Mouse (Mus musculus) bone marrow macrophage, adult 2 months (primary cell): ENCODE results near the gene Tmprss3. TPM values are rescaled to one million over a fixed set of nuclear protein-coding genes. Genes with fewer than 3 reads are reported as not detected.

ENCODE experiments used
- H3K27ac ChIP-seq: 2 replicates; pipeline ENCODE4 v1.5.1; 2012; ENCODE audit warnings: low read depth, low read length; ENCODE audit not compliant: insufficient read depth
- H3K4me1 ChIP-seq: 2 replicates; pipeline ENCODE4 v1.6.1; 2012; ENCODE audit warnings: low read length; ENCODE audit not compliant: control insufficient read depth, insufficient read depth
- H3K4me3 ChIP-seq: 2 replicates; pipeline ENCODE4 v1.5.1; 2012; ENCODE audit warnings: mild to moderate bottlenecking, low read length, moderate library complexity; ENCODE audit not compliant: insufficient read depth
- CTCF ChIP-seq: IDR thresholded peaks from 2 replicates; pipeline ENCODE4 v1.5.1; 2012; ENCODE audit warnings: low read depth, mild to moderate bottlenecking, low read length, moderate library complexity
- POLR2A ChIP-seq: IDR thresholded peaks from 2 replicates; pipeline ENCODE4 v1.6.1; 2012; ENCODE audit warnings: mild to moderate bottlenecking, low read depth, low read length, borderline replicate concordance
- polyA plus RNA-seq: library from polyadenylated mRNA; stranded (reverse); fragments of >200 nt; gene quantifications from 2 replicates; pipeline ENCODE4 v1.2.4, GENCODE M21; 2012; ENCODE audit not compliant: missing spikeins, insufficient read depth, insufficient read length

Tmprss3 gene
- polyA plus RNA-seq, 1 experiment: not detected

GRCm38 (mm10) chr17:31196283-31196682 is 2.5 kb downstream of the Tmprss3 start:
- H3K4me3 ChIP-seq: no peak overlapping the region
- TF ChIP-seq POLR2A: no peak
- no peak for TF ChIP-seq CTCF
- H3K4me1 ChIP-seq: no peaks in the 10 kb centered on the region
- no peak overlapping the region for H3K27ac ChIP-seq

- no peak for TF ChIP-seq POLR2A
- TF ChIP-seq CTCF: no peak
- Histone ChIP-seq H3K27ac (no peak overlapping the region), H3K4me1 (no peaks in the 10 kb centered on the region), H3K4me3 (no peak overlapping the region)
Measured at GRCm38 (mm10) chr17:31195207-31195606, 3.6 kb downstream of the Tmprss3 start.

- TF ChIP-seq CTCF (no peak), POLR2A (no peak)
- H3K4me1 ChIP-seq: no peaks in the 10 kb centered on the region
Measured at GRCm38 (mm10) chr17:31193360-31193759, 5.4 kb downstream of the Tmprss3 start.

GRCm38 (mm10) chr17:31192663-31193062 is 6.1 kb downstream of the Tmprss3 start:
- no peak overlapping the region for H3K4me3 ChIP-seq
- H3K27ac ChIP-seq: no peak overlapping the region
- TF ChIP-seq POLR2A (no peak), CTCF (no peak)
- H3K4me1 ChIP-seq: no peaks in the 10 kb centered on the region

More at GRCm38 (mm10) chr17:31193360-31193759, 5.4 kb downstream of the Tmprss3 start:
- no peak overlapping the region for H3K27ac ChIP-seq
- no peak overlapping the region for H3K4me3 ChIP-seq

- Histone ChIP-seq H3K4me3 (no peak overlapping the region), H3K27ac (no peak overlapping the region), H3K4me1 (no peaks in the 10 kb centered on the region)
- no peak for TF ChIP-seq CTCF
- no peak for TF ChIP-seq POLR2A
Measured at GRCm38 (mm10) chr17:31191825-31192224, 7.0 kb downstream of the Tmprss3 start.

GRCm38 (mm10) chr17:31187370-31187769 is 11.4 kb downstream of the Tmprss3 start:
- TF ChIP-seq POLR2A (no peak), CTCF (peak; percentile 71)
- Histone ChIP-seq H3K4me1 (no peaks in the 10 kb centered on the region), H3K27ac (no peak overlapping the region), H3K4me3 (no peak overlapping the region)

GRCm38 (mm10) chr17:31184269-31184990 is 14.3 kb downstream of the Tmprss3 start:
- Histone ChIP-seq H3K4me1 (no peaks in the 10 kb centered on the region), H3K27ac (no peak overlapping the region), H3K4me3 (no peak overlapping the region)
- no peak for TF ChIP-seq POLR2A
- no peak for TF ChIP-seq CTCF

GRCm38 (mm10) chr17:31183180-31183974 is 15.4 kb downstream of the Tmprss3 start:
- Histone ChIP-seq H3K4me3 (no peak overlapping the region), H3K4me1 (no peaks in the 10 kb centered on the region), H3K27ac (no peak overlapping the region)
- TF ChIP-seq POLR2A: no peak

- no peak overlapping the region for H3K27ac ChIP-seq
- no peaks in the 10 kb centered on the region for H3K4me1 ChIP-seq
- no peak overlapping the region for H3K4me3 ChIP-seq
- TF ChIP-seq CTCF: no peak
- no peak for TF ChIP-seq POLR2A
Measured at GRCm38 (mm10) chr17:31181490-31181889, 17.3 kb downstream of the Tmprss3 start.

GRCm38 (mm10) chr17:31176321-31176720 is 22.5 kb downstream of the Tmprss3 start:
- no peak for TF ChIP-seq CTCF
- TF ChIP-seq POLR2A: no peak
- H3K27ac ChIP-seq: no peak overlapping the region
- no peak overlapping the region for H3K4me3 ChIP-seq
- no peaks in the 10 kb centered on the region for H3K4me1 ChIP-seq
